Mouse (Mus musculus) embryonic stem cell, embryonic (primary cell): ENCODE data around the gene Rit1.

Experiments used
- CTCF ChIA-PET, 4 experiments: fragments of 300-600 bp in 2 of 4; fragments of 350-600 bp in 2 of 4; sonication (Branson Sonifier 250); formaldehyde crosslinking; loops; one replicate each; lab custom pipeline; 2022; ENCODE audit warnings: inconsistent platforms in 2 of 4; lab: Charles Lee
- POLR2A ChIA-PET, 4 experiments: fragments of 300-600 bp in 2 of 4; fragments of 350-600 bp in 2 of 4; sonication (Branson Sonifier 250); formaldehyde crosslinking; loops; one replicate each; lab custom pipeline; 2022; ENCODE audit warnings: antibody characterized with exemption in 4 of 4, inconsistent platforms in 1 of 4; lab: Charles Lee

Rit1 gene

GRCm38 (mm10) chr3:88714725-88715124 is 1.9 kb upstream of the Rit1 start:
- ChIA-PET POLR2A (interaction anchor here in 2 of 4 experiments (0.8 to 4.9 kb wide), 12 partner anchors 10 to 379 kb away, joined by 3 to 46 read pairs (median 3); partner anchors contain the start of genes Khdc4 (in 1 of the 2), Smg5 (in 1 of the 2) and Tmem79 (in 1 of the 2)), CTCF (no interaction called here)

DNA sequence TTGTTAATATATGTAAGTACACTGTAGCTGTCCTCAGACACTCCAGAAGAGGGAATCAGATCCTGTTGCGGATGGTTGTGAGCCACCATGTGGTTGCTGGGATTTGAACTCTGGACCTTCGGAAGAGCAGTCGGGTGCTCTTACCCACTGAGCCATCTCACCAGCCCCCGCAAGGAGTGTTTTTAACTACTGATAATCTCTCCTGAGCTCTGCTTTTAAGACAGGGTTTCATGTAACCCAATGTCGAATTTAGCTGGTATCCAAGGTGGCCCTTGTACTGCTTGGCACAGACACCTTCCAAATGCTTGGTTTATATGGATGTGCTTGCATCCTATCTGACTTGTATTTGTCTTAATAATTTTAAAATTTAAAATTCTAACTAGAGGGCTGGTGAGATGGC is 922 bp upstream of the Rit1 start:
- ChIA-PET POLR2A (interaction anchor here in 2 of 4 experiments (0.6 to 4.9 kb wide), 16 partner anchors 11 to 321 kb away, joined by 3 to 46 read pairs (median 4); partner anchors contain the start of gene Khdc4 (in 1 of the 2)), CTCF (interaction anchor here in 1 of 4 experiments (0.6 kb wide), 1 partner anchor 425 kb away, joined by 5 read pairs; no protein-coding TSS in a partner anchor)

DNA sequence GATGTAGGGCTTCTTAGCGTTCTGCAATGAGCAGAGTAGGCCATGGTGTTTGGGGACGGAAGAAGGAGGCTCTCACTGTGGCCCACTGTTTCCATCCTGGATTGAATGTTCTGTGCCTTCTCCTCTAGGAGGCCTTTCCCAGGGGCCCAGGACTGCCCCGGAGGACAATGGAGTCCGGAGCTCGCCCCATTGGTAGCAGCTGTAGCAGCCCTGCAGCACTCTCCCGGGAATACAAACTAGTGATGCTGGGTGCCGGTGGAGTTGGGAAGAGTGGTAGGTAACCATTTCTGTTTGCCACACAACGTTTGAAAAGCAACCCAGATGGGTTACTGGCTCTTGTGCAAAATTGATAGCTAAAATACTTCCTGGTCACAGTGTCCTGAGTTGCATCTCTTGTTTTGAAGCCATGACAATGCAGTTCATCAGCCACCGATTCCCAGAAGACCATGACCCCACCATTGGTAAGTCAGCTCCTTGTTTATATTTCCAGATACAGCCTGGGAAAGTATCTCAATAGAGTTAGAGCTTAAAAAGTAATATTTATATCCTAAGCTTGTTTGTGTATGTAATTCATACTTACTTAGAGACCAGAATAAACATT is 660 bp downstream of the Rit1 start:
- CTCF ChIA-PET = interaction anchor here in 2 of 4 experiments (0.8 to 1.1 kb wide), 3 partner anchors 21 to 234 kb away, joined by 3 to 4 read pairs (median 3); no protein-coding TSS in a partner anchor
- POLR2A ChIA-PET = interaction anchor here (0.5 to 4.9 kb wide), 27 partner anchors 9 to 1318 kb away, joined by 3 to 46 read pairs (median 4); partner anchors contain the start of genes Khdc4 (in 2 of the 4), Smg5 (in 1 of the 4) and Tmem79 (in 1 of the 4)

GRCm38 (mm10) chr3:88717831-88718230 is 1.2 kb downstream of the Rit1 start:
- ChIA-PET CTCF (interaction anchor here in 1 of 4 experiments (0.8 to 1.1 kb wide), 2 partner anchors 21 to 234 kb away, joined by 3 to 4 read pairs; no protein-coding TSS in a partner anchor), POLR2A (interaction anchor here in 2 of 4 experiments (0.8 to 4.9 kb wide), 19 partner anchors 8 to 274 kb away, joined by 3 to 46 read pairs (median 4); partner anchors contain the start of gene Khdc4 (in 1 of the 2))

- ChIA-PET CTCF (no interaction called here), POLR2A (interaction anchor here in 3 of 4 experiments (0.5 to 4.9 kb wide), 11 partner anchors 8 to 231 kb away, joined by 3 to 46 read pairs (median 4); partner anchors contain the start of gene Ssr2 (in 1 of the 3))
Measured at GRCm38 (mm10) chr3:88719098-88719497, 2.5 kb downstream of the Rit1 start.

- POLR2A ChIA-PET = interaction anchor here in 1 of 4 experiments (1.9 kb wide), 1 partner anchor 20 kb away, joined by 5 read pairs; the partner anchor contains the start of gene Rit1
- CTCF ChIA-PET = no interaction called here
Measured at GRCm38 (mm10) chr3:88736556-88736955, 19.9 kb downstream of the Rit1 start.

DNA sequence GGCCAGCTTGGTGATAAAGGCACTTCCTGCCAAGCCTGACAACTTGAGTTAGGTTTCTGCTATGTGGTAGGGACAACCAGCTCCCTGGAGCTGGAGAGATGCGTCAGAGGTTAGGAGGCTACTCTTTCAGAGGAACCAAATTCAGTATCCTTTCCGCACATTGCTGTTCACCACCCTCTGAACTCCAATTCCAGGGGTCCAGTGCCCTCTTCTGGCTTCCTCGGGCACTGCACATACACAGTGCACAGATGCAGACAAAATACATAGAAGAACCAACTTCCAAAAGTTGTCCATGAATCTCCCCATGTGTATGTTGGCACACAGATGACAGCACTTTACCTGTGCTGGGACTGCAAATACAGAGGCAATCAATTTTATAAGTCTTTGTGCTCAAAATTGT is 22.0 kb downstream of the Rit1 start:
- ChIA-PET CTCF (interaction anchor here (0.6 to 1.7 kb wide), 8 partner anchors 9 to 194 kb away, joined by 3 to 5 read pairs (median 3); no protein-coding TSS in a partner anchor), POLR2A (interaction anchor here in 2 of 4 experiments (0.5 to 1.8 kb wide), 6 partner anchors 9 to 229 kb away, joined by 3 to 5 read pairs (median 4); partner anchors contain the start of genes Khdc4 (in 1 of the 2) and Lmna (in 1 of the 2))

- CTCF ChIA-PET = interaction anchor here in 1 of 4 experiments (1.7 kb wide), 1 partner anchor 195 kb away, joined by 5 read pairs; no protein-coding TSS in a partner anchor
- POLR2A ChIA-PET = no interaction called here
Measured at GRCm38 (mm10) chr3:88740147-88740546, 23.5 kb downstream of the Rit1 start.

GRCm38 (mm10) chr3:88745534-88745933 is 28.9 kb downstream of the Rit1 start:
- ChIA-PET CTCF (interaction anchor here (0.7 to 2.8 kb wide), 5 partner anchors 8 to 201 kb away, joined by 3 to 13 read pairs (median 4); no protein-coding TSS in a partner anchor), POLR2A (interaction anchor here (0.7 to 3.8 kb wide), 30 partner anchors 7 to 403 kb away, joined by 3 to 17 read pairs (median 4); partner anchors contain the start of genes Rit1 (in 2 of the 4), Khdc4 (in 1 of the 4) and Pmf1 (in 1 of the 4))

DNA sequence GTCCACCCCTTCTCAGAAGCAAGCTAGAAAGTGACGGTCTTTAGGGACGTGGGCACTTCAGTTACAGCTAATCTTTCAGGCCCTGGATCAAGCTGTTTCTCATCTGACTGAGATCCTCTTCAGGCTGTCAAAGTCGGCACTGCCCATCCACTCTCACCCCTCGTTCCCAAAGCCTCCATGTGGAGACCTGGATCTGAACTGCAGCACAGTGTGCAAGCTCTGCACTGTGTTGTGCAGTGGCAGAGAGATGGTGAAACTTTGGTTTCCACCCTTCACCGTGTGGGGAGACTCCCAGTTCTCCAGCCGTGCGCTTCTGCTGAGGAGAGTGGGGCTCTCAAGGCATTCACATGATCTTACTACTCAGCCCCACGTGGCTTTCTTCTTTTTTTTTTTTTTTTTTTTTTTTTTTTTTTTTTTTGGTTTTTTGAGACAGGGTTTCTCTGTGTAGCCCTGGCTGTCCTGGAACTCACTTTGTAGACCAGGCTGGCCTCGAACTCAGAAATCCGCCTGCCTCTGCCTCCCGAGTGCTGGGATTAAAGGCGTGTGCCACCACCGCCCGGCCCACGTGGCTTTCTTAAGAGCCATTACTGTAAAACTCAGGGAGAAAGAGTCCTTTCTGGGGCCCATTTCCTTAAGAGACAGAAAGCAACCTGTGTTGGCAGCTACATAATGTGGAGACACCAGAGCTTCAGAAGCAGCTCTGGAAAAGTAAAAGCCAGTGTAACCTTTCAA is 29.7 kb downstream of the Rit1 start:
- ChIA-PET POLR2A (interaction anchor here in 3 of 4 experiments (0.6 to 3.8 kb wide), 24 partner anchors 7 to 404 kb away, joined by 3 to 17 read pairs (median 4); partner anchors contain the start of genes Rit1 (in 2 of the 3) and Khdc4 (in 1 of the 3)), CTCF (interaction anchor here (0.7 to 2.8 kb wide), 4 partner anchors 69 to 201 kb away, joined by 3 to 13 read pairs (median 4); no protein-coding TSS in a partner anchor)

DNA sequence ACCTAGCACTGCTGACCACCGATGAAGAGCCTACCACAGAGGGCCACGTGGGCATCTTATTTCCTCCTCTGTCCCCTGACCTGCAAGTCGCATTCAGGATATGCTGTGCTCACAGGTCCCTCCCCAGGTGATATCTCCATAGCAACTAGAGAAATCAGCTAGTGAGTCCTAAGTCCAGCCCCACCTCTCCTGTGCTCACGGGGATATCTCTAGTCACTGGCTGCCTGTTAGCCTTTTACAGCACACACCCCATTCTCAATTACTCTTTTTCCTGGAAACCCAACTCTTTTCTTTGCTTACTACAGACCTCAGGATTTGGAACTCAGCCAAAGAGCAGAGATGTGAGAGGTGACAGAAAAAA is 30.2 kb downstream of the Rit1 start:
- ChIA-PET CTCF (interaction anchor here in 1 of 4 experiments (0.5 to 2.8 kb wide), 3 partner anchors 69 to 455 kb away, joined by 3 to 8 read pairs (median 6); no protein-coding TSS in a partner anchor), POLR2A (interaction anchor here in 2 of 4 experiments (0.6 to 3.2 kb wide), 9 partner anchors 9 to 405 kb away, joined by 3 to 17 read pairs (median 5); partner anchors contain the start of genes Khdc4 (in 1 of the 2) and Rit1 (in 1 of the 2))

- ChIA-PET POLR2A (interaction anchor here in 3 of 4 experiments (0.6 to 3.1 kb wide), 9 partner anchors 10 to 334 kb away, joined by 3 to 13 read pairs (median 3); partner anchors contain the start of genes Khdc4 (in 1 of the 3) and Rit1 (in 1 of the 3)), CTCF (interaction anchor here (0.6 to 1.4 kb wide), 12 partner anchors 9 to 358 kb away, joined by 3 to 9 read pairs (median 4); partner anchors contain the start of gene Msto1 (in 1 of the 4))
Measured at GRCm38 (mm10) chr3:88754283-88754682, 37.6 kb downstream of the Rit1 start.

DNA sequence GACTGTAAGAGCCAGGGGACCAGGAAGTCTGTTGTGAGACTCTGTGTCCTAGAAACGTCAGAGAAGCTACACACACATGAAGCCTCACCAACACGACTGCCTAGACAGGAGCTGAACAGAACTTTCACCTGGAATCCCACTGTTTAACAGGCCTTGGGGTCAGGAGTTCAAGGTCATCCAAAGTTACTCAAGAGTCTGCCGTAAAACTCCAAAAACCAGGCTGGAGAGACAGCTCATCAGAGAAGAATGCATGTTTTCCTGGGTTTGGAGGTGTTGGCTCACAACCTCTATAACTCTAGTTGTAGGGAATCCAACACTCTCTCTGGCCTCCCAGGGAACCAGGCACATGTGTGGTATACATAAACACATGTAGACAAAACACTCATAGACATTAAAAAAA is 38.9 kb downstream of the Rit1 start:
- CTCF ChIA-PET = interaction anchor here (0.7 to 1.3 kb wide), 5 partner anchors 79 to 279 kb away, joined by 3 to 12 read pairs (median 4); no protein-coding TSS in a partner anchor
- POLR2A ChIA-PET = interaction anchor here in 3 of 4 experiments (0.6 to 1.8 kb wide), 10 partner anchors 9 to 183 kb away, joined by 3 to 16 read pairs (median 4); partner anchors contain the start of gene Khdc4 (in 1 of the 3)

DNA sequence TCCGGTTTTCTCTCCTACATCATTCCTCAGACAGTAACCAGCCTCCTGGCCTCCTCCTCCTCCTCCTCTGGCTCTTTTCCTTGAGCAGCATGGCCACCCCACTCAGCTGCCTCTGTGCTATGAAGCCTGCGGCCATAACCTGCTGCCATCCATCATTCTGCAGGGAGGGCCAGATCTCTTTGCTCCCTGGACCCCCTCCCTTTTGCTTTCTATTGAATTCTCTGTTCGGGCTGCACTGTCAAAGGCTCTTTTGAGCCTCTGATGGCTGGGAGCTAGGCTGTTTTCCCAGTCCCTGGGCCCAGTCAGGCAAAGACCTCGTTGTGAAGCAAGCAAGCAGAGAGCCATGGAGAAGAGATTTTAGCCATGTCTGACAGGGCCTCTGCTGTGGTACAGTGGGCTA is 39.6 kb downstream of the Rit1 start:
- ChIA-PET CTCF (interaction anchor here (0.6 to 1.3 kb wide), 5 partner anchors 38 to 273 kb away, joined by 3 to 5 read pairs (median 4); no protein-coding TSS in a partner anchor), POLR2A (interaction anchor here (0.6 to 1.8 kb wide), 10 partner anchors 10 to 184 kb away, joined by 3 to 16 read pairs (median 4); partner anchors contain the start of gene Khdc4 (in 1 of the 4))

DNA sequence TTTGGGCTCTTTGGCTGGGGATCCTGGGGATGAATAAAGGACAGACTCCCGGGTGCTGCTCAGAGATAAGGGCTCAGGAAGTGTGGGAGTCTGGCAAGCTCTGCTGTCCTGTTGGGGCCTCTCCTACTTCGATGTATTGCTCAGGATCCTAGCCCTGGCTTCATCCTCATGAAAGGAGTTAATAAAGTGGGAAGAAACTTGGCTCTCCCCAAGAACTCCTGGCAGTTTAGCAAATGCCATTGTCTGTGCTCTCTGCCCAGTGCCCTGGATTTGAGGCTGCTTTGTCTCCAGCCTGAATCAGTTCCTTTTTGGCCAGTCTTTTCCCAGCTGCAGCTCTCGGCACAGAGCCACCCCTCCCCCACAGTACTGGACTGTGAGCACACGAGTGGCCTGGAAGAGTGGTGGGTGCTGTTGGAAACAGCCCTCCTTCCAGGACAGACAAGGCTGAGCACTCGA is 41.4 kb downstream of the Rit1 start:
- ChIA-PET CTCF (interaction anchor here in 1 of 4 experiments (1.0 to 1.1 kb wide), 2 partner anchors 10 to 81 kb away, joined by 3 read pairs; no protein-coding TSS in a partner anchor), POLR2A (interaction anchor here in 2 of 4 experiments (0.5 to 3.6 kb wide), 6 partner anchors 12 to 225 kb away, joined by 3 to 17 read pairs (median 4); partner anchors contain the start of genes Khdc4 (in 1 of the 2) and Lamtor2 (in 1 of the 2))

DNA sequence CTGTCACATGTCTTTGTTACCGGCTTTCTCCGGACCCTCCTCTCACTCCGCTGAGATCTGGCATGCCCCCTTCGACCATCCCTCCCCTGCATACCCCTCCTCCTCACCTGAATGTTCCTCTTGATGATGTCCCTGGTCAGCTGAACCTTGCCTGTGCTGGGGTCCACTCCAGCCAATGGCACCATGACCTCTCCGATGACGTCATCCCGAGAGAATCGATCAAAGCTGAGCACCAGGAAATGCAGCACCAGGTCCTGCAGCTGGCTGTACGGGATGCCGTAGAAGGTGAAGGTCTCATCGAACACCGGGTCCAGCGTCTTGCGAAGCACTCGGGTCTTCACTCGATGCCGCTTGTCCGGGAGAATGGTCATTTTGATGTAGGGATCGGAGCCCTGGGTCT is 45.0 kb downstream of the Rit1 start:
- ChIA-PET POLR2A (interaction anchor here in 3 of 4 experiments (0.6 to 2.2 kb wide), 18 partner anchors 9 to 630 kb away, joined by 3 to 8 read pairs (median 4); partner anchors contain the start of genes Lamtor2 (in 2 of the 3), Rit1 (in 1 of the 3) and Ubqln4 (in 1 of the 3)), CTCF (interaction anchor here in 3 of 4 experiments (0.5 to 1.1 kb wide), 5 partner anchors 13 to 627 kb away, joined by 3 to 4 read pairs (median 3); partner anchors contain the start of gene Syt11 (in 1 of the 3))
